Mouse (Mus musculus): ENCODE measurements around the gene Kbtbd12. TPM values are rescaled to one million over a fixed set of nuclear protein-coding genes. Genes with fewer than 3 reads are reported as not detected.

The Kbtbd12 gene
- polyA plus RNA-seq, 1 experiment from 2014 or later: 0.64 TPM

GRCm38 (mm10) chr6:88640331-88640730 lies 2.6 kb upstream of the Kbtbd12 start:
- H3K36me3 ChIP-seq: no peaks in the 10 kb centered on the region
- H3K27ac ChIP-seq: no peak overlapping the region
- 42% methylated on average over 3 of the region's 3 CpGs for WGBS
- no peaks in the 10 kb centered on the region for H3K9me3 ChIP-seq
- ATAC-seq (ENCODE audit: insufficient read depth, low FRiP score, low read depth): peak; percentile 43; the same call in 1 of the 2 replicates
- no peak overlapping the region for H3K4me3 ChIP-seq (replicated peaks)
- H3K9ac ChIP-seq: no peak overlapping the region
- no peaks in the 10 kb centered on the region for H3K27me3 ChIP-seq (replicated peaks)
- no peaks in the 10 kb centered on the region for H3K4me1 ChIP-seq
- H3K4me2 ChIP-seq: no peak overlapping the region

GRCm38 (mm10) chr6:88639921-88640320 lies 2.2 kb upstream of the Kbtbd12 start:
- no peak for ATAC-seq (ENCODE audit: insufficient read depth, low FRiP score, low read depth)
- 7% methylated on average over 9 of the region's 9 CpGs for WGBS

GRCm38 (mm10) chr6:88639372-88639920 lies 1.7 kb upstream of the Kbtbd12 start:
- no peaks in the 10 kb centered on the region for H3K27me3 ChIP-seq (replicated peaks)
- WGBS: 27% methylated on average over 6 of the region's 6 CpGs
- no peak overlapping the region for H3K4me2 ChIP-seq
- no peak overlapping the region for H3K9ac ChIP-seq
- H3K4me3 ChIP-seq (replicated peaks): no peak overlapping the region
- no peaks in the 10 kb centered on the region for H3K36me3 ChIP-seq
- no peaks in the 10 kb centered on the region for H3K9me3 ChIP-seq
- no peaks in the 10 kb centered on the region for H3K4me1 ChIP-seq
- no peak overlapping the region for H3K27ac ChIP-seq
- ATAC-seq (ENCODE audit: insufficient read depth, low FRiP score, low read depth): no peak

More at GRCm38 (mm10) chr6:88639921-88640320, 2.2 kb upstream of the Kbtbd12 start:
- no peak overlapping the region for H3K27ac ChIP-seq
- H3K4me3 ChIP-seq (replicated peaks): no peak overlapping the region
- no peaks in the 10 kb centered on the region for H3K9me3 ChIP-seq
- no peaks in the 10 kb centered on the region for H3K27me3 ChIP-seq (replicated peaks)
- no peak overlapping the region for H3K9ac ChIP-seq
- no peaks in the 10 kb centered on the region for H3K36me3 ChIP-seq
- no peaks in the 10 kb centered on the region for H3K4me1 ChIP-seq
- H3K4me2 ChIP-seq: no peak overlapping the region

GRCm38 (mm10) chr6:88638917-88639316 lies 1.2 kb upstream of the Kbtbd12 start:
- H3K9me3 ChIP-seq: no peaks in the 10 kb centered on the region
- no peak for ATAC-seq (ENCODE audit: insufficient read depth, low FRiP score, low read depth)
- H3K27me3 ChIP-seq (replicated peaks): no peaks in the 10 kb centered on the region
- no peak overlapping the region for H3K9ac ChIP-seq
- 52% methylated on average over 1 of the region's 1 CpGs for WGBS
- no peak overlapping the region for H3K4me3 ChIP-seq (replicated peaks)
- no peaks in the 10 kb centered on the region for H3K4me1 ChIP-seq
- no peaks in the 10 kb centered on the region for H3K36me3 ChIP-seq
- no peak overlapping the region for H3K27ac ChIP-seq
- no peak overlapping the region for H3K4me2 ChIP-seq

GRCm38 (mm10) chr6:88635881-88636754 lies 1.6 kb downstream of the Kbtbd12 start:
- H3K4me2 ChIP-seq: no peak overlapping the region
- H3K27me3 ChIP-seq (replicated peaks): no peaks in the 10 kb centered on the region
- H3K36me3 ChIP-seq: no peaks in the 10 kb centered on the region
- no peak overlapping the region for H3K9ac ChIP-seq
- no peak overlapping the region for H3K4me3 ChIP-seq (replicated peaks)
- 84% methylated on average over 6 of the region's 6 CpGs for WGBS
- no peak for ATAC-seq (ENCODE audit: insufficient read depth, low FRiP score, low read depth)
- H3K27ac ChIP-seq: no peak overlapping the region
- no peaks in the 10 kb centered on the region for H3K4me1 ChIP-seq
- H3K9me3 ChIP-seq: no peaks in the 10 kb centered on the region

GRCm38 (mm10) chr6:88631293-88631692 lies 6.5 kb downstream of the Kbtbd12 start:
- H3K27ac ChIP-seq: no peak overlapping the region
- H3K4me2 ChIP-seq: no peak overlapping the region
- no peak overlapping the region for H3K4me3 ChIP-seq (replicated peaks)
- ATAC-seq (ENCODE audit: insufficient read depth, low FRiP score, low read depth): no peak
- no peaks in the 10 kb centered on the region for H3K36me3 ChIP-seq
- peaks cover 8% of the 10 kb centered on the region; the same call in 1 of the 2 replicates for H3K4me1 ChIP-seq
- no peaks in the 10 kb centered on the region for H3K27me3 ChIP-seq (replicated peaks)
- H3K9ac ChIP-seq: no peak overlapping the region
- no peaks in the 10 kb centered on the region for H3K9me3 ChIP-seq
- WGBS: 47% methylated on average over 6 of the region's 6 CpGs

- Histone ChIP-seq H3K9me3 (no peaks in the 10 kb centered on the region), H3K27ac (no peak overlapping the region), H3K4me3 (replicated peaks) (no peak overlapping the region), H3K36me3 (no peaks in the 10 kb centered on the region), H3K9ac (no peak overlapping the region), H3K4me1 (peaks cover 8% of the 10 kb centered on the region; the same call in 1 of the 2 replicates), H3K4me2 (no peak overlapping the region), H3K27me3 (replicated peaks) (no peaks in the 10 kb centered on the region)
- 68% methylated on average over 5 of the region's 5 CpGs for WGBS
- ATAC-seq (ENCODE audit: insufficient read depth, low FRiP score, low read depth): no peak
Observed at GRCm38 (mm10) chr6:88630560-88630959, 7.2 kb downstream of the Kbtbd12 start.

- no peaks in the 10 kb centered on the region for H3K27me3 ChIP-seq (replicated peaks)
- no peak overlapping the region for H3K27ac ChIP-seq
- no peak overlapping the region for H3K9ac ChIP-seq
- no peaks in the 10 kb centered on the region for H3K36me3 ChIP-seq
- H3K4me2 ChIP-seq: no peak overlapping the region
- H3K4me3 ChIP-seq (replicated peaks): no peak overlapping the region
- 82% methylated on average over 2 of the region's 2 CpGs for WGBS
- H3K9me3 ChIP-seq: no peaks in the 10 kb centered on the region
- H3K4me1 ChIP-seq: peaks cover 8% of the 10 kb centered on the region; the same call in 1 of the 2 replicates
- ATAC-seq (ENCODE audit: insufficient read depth, low FRiP score, low read depth): no peak
Observed at GRCm38 (mm10) chr6:88629821-88630220, 7.9 kb downstream of the Kbtbd12 start.

- peak overlapping the region; percentile 38; the same call in 1 of the 2 replicates for H3K9ac ChIP-seq
- peak overlapping the region; percentile 97 for H3K4me2 ChIP-seq
- H3K4me1 ChIP-seq: peaks cover 8% of the 10 kb centered on the region; the same call in 1 of the 2 replicates
- H3K27me3 ChIP-seq (replicated peaks): no peaks in the 10 kb centered on the region
- H3K4me3 ChIP-seq (replicated peaks): peak overlapping the region; percentile 45
- H3K36me3 ChIP-seq: no peaks in the 10 kb centered on the region
- peak overlapping the region; percentile 49; the same call in 1 of the 2 replicates for H3K27ac ChIP-seq
- 1% methylated on average over 51 of the region's 51 CpGs for WGBS
- ATAC-seq (ENCODE audit: insufficient read depth, low FRiP score, low read depth): peak; percentile 85
- H3K9me3 ChIP-seq: no peaks in the 10 kb centered on the region
Observed at GRCm38 (mm10) chr6:88627317-88627811, 10.4 kb downstream of the Kbtbd12 start.

GRCm38 (mm10) chr6:88626912-88627311 lies 10.8 kb downstream of the Kbtbd12 start:
- peak overlapping the region; percentile 97 for H3K4me2 ChIP-seq
- no peaks in the 10 kb centered on the region for H3K9me3 ChIP-seq
- no peaks in the 10 kb centered on the region for H3K27me3 ChIP-seq (replicated peaks)
- 15% methylated on average over 11 of the region's 11 CpGs for WGBS
- peak overlapping the region; percentile 45 for H3K4me3 ChIP-seq (replicated peaks)
- peaks cover 8% of the 10 kb centered on the region; the same call in 1 of the 2 replicates for H3K4me1 ChIP-seq
- peak overlapping the region; percentile 49; the same call in 1 of the 2 replicates for H3K27ac ChIP-seq
- H3K9ac ChIP-seq: no peak overlapping the region
- ATAC-seq (ENCODE audit: insufficient read depth, low FRiP score, low read depth): no peak
- H3K36me3 ChIP-seq: no peaks in the 10 kb centered on the region

- H3K4me2 ChIP-seq: peak overlapping the region; percentile 97; the same call in 1 of the 2 replicates
- no peak for ATAC-seq (ENCODE audit: insufficient read depth, low FRiP score, low read depth)
- no peak overlapping the region; the same call in 1 of the 2 replicates for H3K4me3 ChIP-seq (replicated peaks)
- WGBS: 23% methylated on average over 4 of the region's 4 CpGs
- no peaks in the 10 kb centered on the region for H3K27me3 ChIP-seq (replicated peaks)
- H3K27ac ChIP-seq: no peak overlapping the region; the same call in 1 of the 2 replicates
- no peaks in the 10 kb centered on the region for H3K36me3 ChIP-seq
- H3K9ac ChIP-seq: no peak overlapping the region
- H3K9me3 ChIP-seq: no peaks in the 10 kb centered on the region
- peaks cover 8% of the 10 kb centered on the region; the same call in 1 of the 2 replicates for H3K4me1 ChIP-seq
Observed at GRCm38 (mm10) chr6:88626462-88626861, 11.3 kb downstream of the Kbtbd12 start.
